Comparison of ENCODE assay signal across 8 mouse cellular contexts in genomic region chr11:21658985-21659384, GRCm38 (mm10).
DNase-seq lines count a peak whose midpoint lies in the region; ATAC-seq and TF ChIP-seq lines count a peak whose summit lies in the region.

No protein-coding gene starts in this region.

- ATAC-seq in granulocyte monocyte progenitor cell, adult 5-6 weeks (replicated peaks; ENCODE audit: poor library complexity, severe bottlenecking): no peak

- peak; percentile 49 for TF ChIP-seq CTCF in liver, adult 2 months (IDR thresholded peaks at IDR 0.05; ENCODE audit: low read depth, low read length)

- no peak overlapping the region for H3K9ac ChIP-seq in liver, adult 2 months (ENCODE audit: low read depth, low read length)

- 65% methylated on average over 3 of the region's 3 CpGs for WGBS in liver, adult 2 months

- no peak overlapping the region for H3K27ac ChIP-seq in liver, adult 2 months (replicated peaks; ENCODE audit: insufficient read depth, low read depth, low read length)

- H3K36me3 ChIP-seq in liver, adult 2 months (ENCODE audit: control insufficient read depth, insufficient read depth, low read length): no peaks in the 10 kb centered on the region

- no peaks in the 10 kb centered on the region for H3K4me1 ChIP-seq in liver, adult 2 months (ENCODE audit: control insufficient read depth, insufficient read depth, low read length)

- no peaks in the 10 kb centered on the region for H3K27me3 ChIP-seq in liver, adult 2 months (ENCODE audit: control insufficient read depth, insufficient read depth, low read length)

- no peaks in the 10 kb centered on the region for H3K79me2 ChIP-seq in liver, adult 2 months (ENCODE audit: control insufficient read depth, insufficient read depth, low read length)

- no peak overlapping the region for H3K4me3 ChIP-seq in liver, adult 2 months (ENCODE audit: insufficient read depth, low read depth, low read length)

- peak; percentile 66 to 69 for DNase-seq in cerebellum, postnatal 14 days
- DNase-seq in cerebellum, adult 9-11 months: no peak
- DNase-seq in liver, adult 2 months (ENCODE audit: extremely low read depth, low read depth, low spot score): peak; percentile 38
- DNase-seq in liver (no peak), adipocyte (ENCODE audit: low spot score) (peak; percentile 78)
- DNase-seq in layer of hippocampus, postnatal 14 days (ENCODE audit: low spot score in 2 of 2): peak; percentile 5 to 56
- DNase-seq in ovary, postnatal 14 days (ENCODE audit: low spot score): no peak

- no peak for TF ChIP-seq POLR2A in liver, adult 2 months (IDR thresholded peaks at IDR 0.05; ENCODE audit: extremely low read depth, insufficient read depth, low read length)

Comparison
In these comparisons a context has a peak if more than half of its experiments do, and no peak if none do; other contexts are left out.
1. DNase-seq: peak in cerebellum, postnatal 14 days (2 of 2), liver, adult 2 months (single experiment), adipocyte (single experiment) and layer of hippocampus, postnatal 14 days (2 of 2); none in cerebellum, adult 9-11 months (single experiment), liver (single experiment) and ovary, postnatal 14 days (single experiment).